In genomic region chr4:119425077-119425476, GRCm38 (mm10) we compare ENCODE assay signal across 31 mouse cellular contexts. TPM values are rescaled to one million over a fixed set of nuclear protein-coding genes. Genes with fewer than 3 reads are reported as not detected.
DNase-seq lines count a peak whose midpoint lies in the region; ATAC-seq and TF ChIP-seq lines count a peak whose summit lies in the region.
"Had no signal": no experiment of that assay in that cellular context is flagged by ENCODE, and none has a peak within 500 bp of the region (broad histone marks: within the 10 kb centered on the region; RNA-seq: fewer than 3 reads in every experiment).

No protein-coding gene starts in this region.

- H3K9me3 ChIP-seq in liver, embryonic 11.5 days (ENCODE audit: control insufficient read depth, low read length), result no peaks in the 10 kb centered on the region
- H3K9me3 ChIP-seq in liver, embryonic 16.5 days (replicated peaks; ENCODE audit: control insufficient read depth, low read length), result no peaks in the 10 kb centered on the region
- H3K9me3 ChIP-seq: embryonic facial prominence, embryonic 10.5 days; embryonic facial prominence, embryonic 15.5 days; forebrain, embryonic 15.5 days; G1E; heart, embryonic 15.5 days; kidney, embryonic 15.5 days; megakaryocyte, embryonic 14.5 days; midbrain, embryonic 13.5 days; neural tube, embryonic 15.5 days had no signal

- intact Hi-C loops in heart, adult 2 months (cut with DNase I), result loop anchor here (5.0 kb wide), 1 partner anchor 237 kb away; no protein-coding TSS in a partner anchor

- no peak overlapping the region for H3K4me3 ChIP-seq in liver, embryonic 11.5 days (ENCODE audit: low read depth, low read length)
- no peak overlapping the region for H3K4me3 ChIP-seq in liver, embryonic 16.5 days (ENCODE audit: low read depth, low read length)
- no peak overlapping the region for H3K4me3 ChIP-seq in heart, adult 2 months
- H3K4me3 ChIP-seq: embryonic facial prominence, embryonic 10.5 days; embryonic facial prominence, embryonic 15.5 days; forebrain, embryonic 15.5 days; gastrocnemius, adult 2 months; heart, embryonic 15.5 days; kidney, embryonic 15.5 days; megakaryocyte, embryonic 14.5 days; midbrain, embryonic 13.5 days; neural tube, embryonic 15.5 days had no signal

- no peak for TF ChIP-seq EP300 in heart, adult 2 months (IDR thresholded peaks at IDR 0.05; ENCODE audit: insufficient read depth, low read depth, low read length)

- ATAC-seq in liver, embryonic 11.5 days (replicated peaks; ENCODE audit: low FRiP score), result 0 out of 2 replicates have a peak, but pooled peaks have one; percentile 18
- peak; percentile 22; the same call in 1 of the 2 replicates for ATAC-seq in liver, embryonic 16.5 days (ENCODE audit: low read depth)
- ATAC-seq: forebrain, embryonic 15.5 days; hindbrain, embryonic 16.5 days; midbrain, embryonic 13.5 days had no signal

- H3K36me3 ChIP-seq in liver, embryonic 11.5 days (ENCODE audit: control insufficient read depth, insufficient read depth, low read length), result no peaks in the 10 kb centered on the region
- H3K36me3 ChIP-seq in liver, embryonic 16.5 days (ENCODE audit: control insufficient read depth, insufficient read depth), result no peaks in the 10 kb centered on the region
- no peaks in the 10 kb centered on the region for H3K36me3 ChIP-seq in heart, adult 2 months (ENCODE audit: control insufficient read depth, insufficient read depth, low read length)
- H3K36me3 ChIP-seq: embryonic facial prominence, embryonic 15.5 days; forebrain, embryonic 15.5 days; heart, embryonic 15.5 days; kidney, embryonic 15.5 days; midbrain, embryonic 13.5 days; neural tube, embryonic 15.5 days had no signal

- H3K4me1 ChIP-seq in liver, embryonic 11.5 days (replicated peaks; ENCODE audit: control insufficient read depth, insufficient read depth, low read length), result peaks cover 15% of the 10 kb centered on the region
- H3K4me1 ChIP-seq in liver, embryonic 16.5 days (ENCODE audit: control insufficient read depth, low read depth, low read length), result peaks cover 41% of the 10 kb centered on the region
- H3K4me1 ChIP-seq in heart, adult 2 months (ENCODE audit: control insufficient read depth, insufficient read depth, low read length), result peaks cover 6% of the 10 kb centered on the region

- peak; percentile 6 to 62 for DNase-seq in spleen, postnatal 36 days (ENCODE audit: low spot score in 2 of 2)
- no peak for DNase-seq in spleen, adult 18-20 months
- DNase-seq in liver, embryonic 11.5 days (ENCODE audit: low spot score), result no peak
- DNase-seq in heart, adult 2 months, result no peak
- no peak for DNase-seq in right cerebral cortex, adult 18-20 months
- DNase-seq in urinary bladder, postnatal 25 days (ENCODE audit: low spot score), result no peak
- DNase-seq: adrenal gland, postnatal 25 days; cerebellum, adult 8-10 months; cerebellum, postnatal 25 days; gastrocnemius, adult 2 months; kidney, adult 18-20 months; kidney, postnatal 25 days; left cerebral cortex, postnatal 4 days; lung, embryonic 14.5 days; retina, postnatal 1 day; right cerebral cortex, postnatal 25 days; thymus, adult 18-20 months; thymus, postnatal 25 days had no signal

- TF ChIP-seq CTCF in heart, adult 2 months (IDR thresholded peaks at IDR 0.05), result no peak

- H3K27ac ChIP-seq in liver, embryonic 11.5 days (ENCODE audit: low read depth, low read length), result no peak overlapping the region
- H3K27ac ChIP-seq in liver, embryonic 16.5 days (ENCODE audit: low read length), result peak overlapping the region; percentile 55; the same call in 1 of the 2 replicates
- no peak overlapping the region for H3K27ac ChIP-seq in heart, adult 2 months
- H3K27ac ChIP-seq: embryonic facial prominence, embryonic 10.5 days; embryonic facial prominence, embryonic 15.5 days; forebrain, embryonic 15.5 days; gastrocnemius, adult 2 months; heart, embryonic 15.5 days; midbrain, embryonic 13.5 days; neural tube, embryonic 15.5 days; stomach, postnatal 0 days had no signal

- 60% methylated on average over 2 of the region's 2 CpGs for WGBS in liver, embryonic 11.5 days
- 59% methylated on average over 2 of the region's 2 CpGs for WGBS in liver, embryonic 16.5 days (ENCODE audit: insufficient replicate concordance)
- WGBS in heart, adult 2 months, result 70% methylated on average over 2 of the region's 2 CpGs

- TF ChIP-seq POLR2A in heart, adult 2 months (IDR thresholded peaks at IDR 0.05; ENCODE audit: insufficient read depth, low read depth, low read length), result no peak

- H3K27me3 ChIP-seq in liver, embryonic 11.5 days (replicated peaks; ENCODE audit: control insufficient read depth, insufficient read depth, low read length), result no peaks in the 10 kb centered on the region
- H3K27me3 ChIP-seq in liver, embryonic 16.5 days (ENCODE audit: control insufficient read depth, insufficient read depth, low read depth, low read length), result no peaks in the 10 kb centered on the region
- no peaks in the 10 kb centered on the region for H3K27me3 ChIP-seq in heart, adult 2 months (ENCODE audit: control insufficient read depth, insufficient read depth, low read length)
- H3K27me3 ChIP-seq: embryonic facial prominence, embryonic 15.5 days; forebrain, embryonic 15.5 days; heart, embryonic 15.5 days; kidney, embryonic 15.5 days; neural tube, embryonic 15.5 days had no signal

- H3K4me2 ChIP-seq in liver, embryonic 11.5 days, result no peak overlapping the region
- H3K4me2 ChIP-seq in liver, embryonic 16.5 days (ENCODE audit: low read depth, low read length), result peak overlapping the region; percentile 13; the same call in 1 of the 2 replicates
- H3K4me2 ChIP-seq: embryonic facial prominence, embryonic 15.5 days; forebrain, embryonic 15.5 days; heart, embryonic 15.5 days; kidney, embryonic 15.5 days; lung, embryonic 14.5 days; midbrain, embryonic 13.5 days; neural tube, embryonic 15.5 days had no signal

- H3K9ac ChIP-seq in liver, embryonic 11.5 days (ENCODE audit: low read depth, low read length), result no peak overlapping the region
- no peak overlapping the region for H3K9ac ChIP-seq in liver, embryonic 16.5 days (ENCODE audit: low read depth, low read length)
- no peak overlapping the region for H3K9ac ChIP-seq in heart, adult 2 months (ENCODE audit: low read depth, low read length)
- H3K9ac ChIP-seq: embryonic facial prominence, embryonic 15.5 days; forebrain, embryonic 15.5 days; heart, embryonic 15.5 days; kidney, embryonic 15.5 days; lung, embryonic 14.5 days; midbrain, embryonic 13.5 days; neural tube, embryonic 15.5 days had no signal

- no peaks in the 10 kb centered on the region for H3K79me2 ChIP-seq in heart, adult 2 months (replicated peaks; ENCODE audit: control insufficient read depth, insufficient read depth, low read length)

RNA-seq across cellular contexts. Expression of gene Zmynd12, which starts 2.5 kb away (rescaled TPM):
- 0.32 TPM in 1 of 2 replicates, not detected in the other for polyA plus RNA-seq in liver, embryonic 11.5 days (2014; fragmentation: Nextera tagmentation; extraction: Ambion mirVana)
- 0.14 and 0.31 TPM in 2 replicates for polyA plus RNA-seq in liver, embryonic 16.5 days (2015; fragmentation: Nextera tagmentation; extraction: Ambion mirVana)
- not detected for total RNA-seq in heart, adult 2 months (2021)
- 0.74 TPM in 1 of 2 replicates, not detected in the other for polyA plus RNA-seq in heart, adult 2 months (2012; rRNA removed)
- total RNA-seq: gastrocnemius, adult 2 months; heart, postnatal 25 days had no signal

RNA-seq across cellular contexts. Expression of gene Ppcs, which starts 2.9 kb away (rescaled TPM):
- polyA plus RNA-seq in liver, embryonic 11.5 days (2014; fragmentation: Nextera tagmentation; extraction: Ambion mirVana), result 29.2 and 30.8 TPM in 2 replicates
- polyA plus RNA-seq in liver, embryonic 16.5 days (2015; fragmentation: Nextera tagmentation; extraction: Ambion mirVana), result 12.9 and 13.3 TPM in 2 replicates
- total RNA-seq in heart, adult 2 months (2021), result 1 to 10 TPM; 7.8 to 9.2 TPM
- polyA plus RNA-seq in heart, adult 2 months (2012; rRNA removed), result 10.6 and 11.2 TPM in 2 replicates

RNA-seq across cellular contexts. Expression of gene Ccdc30, which starts 9.8 kb away (rescaled TPM):
- polyA plus RNA-seq in liver, embryonic 11.5 days (2014; fragmentation: Nextera tagmentation; extraction: Ambion mirVana), result 1.6 and 3.7 TPM in 2 replicates
- polyA plus RNA-seq in liver, embryonic 16.5 days (2015; fragmentation: Nextera tagmentation; extraction: Ambion mirVana), result 0.99 and 1.0 TPM in 2 replicates
- under 1 TPM in 1 of 2 experiments, not detected in 1; 0.52 TPM for total RNA-seq in heart, adult 2 months (2021)
- 0.41 TPM in 1 of 2 replicates, not detected in the other for polyA plus RNA-seq in heart, adult 2 months (2012; rRNA removed)
- total RNA-seq: gastrocnemius, adult 2 months had no signal
- polyA plus RNA-seq: G1E had no signal

Comparison
In these comparisons a context has a peak if more than half of its experiments do, and no peak if none do; other contexts are left out.
1. DNase-seq: peak in spleen, postnatal 36 days (2 of 2); none in spleen, adult 18-20 months (0 of 2), liver, embryonic 11.5 days (single experiment), heart, adult 2 months (0 of 2), right cerebral cortex, adult 18-20 months (single experiment) and urinary bladder, postnatal 25 days (single experiment).